Mouse (Mus musculus) adrenal gland (tissue): ENCODE measurements around the gene Soga3.

Source experiments
- intact Hi-C: fragments of 180-260 bp; cut with DNase I; formaldehyde crosslinking; loops from one replicate; pipeline ENCODE4 v1.15.1; 2025

Soga3 gene

GRCm38 (mm10) chr10:29206730-29207129 is 63.1 kb downstream of the Soga3 start:
- intact Hi-C loops: no loop called here

DNA sequence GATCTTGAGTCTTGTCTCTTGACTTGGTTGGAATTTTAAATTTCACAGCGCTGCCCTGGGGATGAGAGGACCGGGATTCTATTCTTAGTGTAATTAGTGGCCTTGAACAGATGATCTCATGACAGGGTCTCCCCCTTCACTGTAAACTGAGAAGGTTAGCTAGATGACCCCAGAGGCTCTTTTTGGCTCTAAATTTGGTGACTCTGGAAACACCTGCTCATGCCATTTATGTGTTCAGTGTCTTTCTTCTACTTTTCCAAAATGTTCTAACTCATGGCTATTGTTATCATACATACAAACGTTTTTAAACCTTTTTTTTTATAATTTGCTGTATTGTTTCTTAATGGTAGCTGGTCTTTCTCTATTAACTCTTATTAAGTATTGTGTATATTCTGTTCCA is 65.1 kb downstream of the Soga3 start:
- intact Hi-C loops: no loop called here

DNA sequence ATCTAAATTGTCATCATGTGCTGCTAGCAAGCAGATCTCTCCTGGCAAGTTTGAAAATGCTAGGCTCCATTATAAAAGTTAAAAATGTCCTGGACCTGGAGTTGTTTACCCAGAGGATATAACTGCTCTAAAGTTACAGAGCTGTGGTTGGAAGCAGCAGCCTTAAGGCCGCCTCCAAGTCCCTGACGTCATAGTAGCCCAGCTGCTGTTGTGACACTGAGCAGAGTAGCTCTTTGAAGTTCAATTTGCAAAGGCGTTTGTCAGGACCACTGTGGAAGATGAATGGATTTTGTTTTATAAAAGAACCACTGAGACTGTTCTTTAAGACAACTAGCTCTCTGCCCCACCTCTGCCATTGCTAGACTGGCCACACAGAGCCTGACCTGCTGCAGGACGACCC is 67.8 kb downstream of the Soga3 start, which contains the start of gene 9330159F19Rik:
Gene 9330159F19Rik, plus strand, starts transcription at position 154 of the 400 bp plus-strand sequence.
- intact Hi-C loops: no loop called here

- intact Hi-C loops: no loop called here
Measured at GRCm38 (mm10) chr10:29213534-29214100, 70.0 kb downstream of the Soga3 start.

GRCm38 (mm10) chr10:29216957-29217356 is 73.3 kb downstream of the Soga3 start:
- intact Hi-C loops: no loop called here

GRCm38 (mm10) chr10:29217451-29217850 is 73.8 kb downstream of the Soga3 start:
- intact Hi-C loops: no loop called here

DNA sequence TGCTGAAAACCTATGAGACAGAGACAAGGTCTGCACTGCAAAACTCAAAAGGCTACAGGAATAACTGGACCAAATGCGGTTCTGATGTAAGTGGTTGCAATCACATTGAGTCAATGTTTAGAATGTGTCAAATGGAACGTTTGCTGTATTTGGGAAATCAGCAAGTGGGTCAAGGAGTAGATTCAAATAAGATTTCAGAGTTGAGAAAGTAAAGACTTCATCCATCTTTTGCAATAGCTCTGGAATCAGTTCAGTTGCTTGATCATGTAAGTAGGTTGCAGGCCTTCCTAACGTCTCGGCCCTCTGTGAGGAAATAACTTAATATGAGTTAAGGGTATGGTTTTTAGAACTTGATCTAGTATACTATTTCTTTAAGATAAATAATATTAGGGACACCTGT is 81.7 kb downstream of the Soga3 start:
- intact Hi-C loops: no loop called here

DNA sequence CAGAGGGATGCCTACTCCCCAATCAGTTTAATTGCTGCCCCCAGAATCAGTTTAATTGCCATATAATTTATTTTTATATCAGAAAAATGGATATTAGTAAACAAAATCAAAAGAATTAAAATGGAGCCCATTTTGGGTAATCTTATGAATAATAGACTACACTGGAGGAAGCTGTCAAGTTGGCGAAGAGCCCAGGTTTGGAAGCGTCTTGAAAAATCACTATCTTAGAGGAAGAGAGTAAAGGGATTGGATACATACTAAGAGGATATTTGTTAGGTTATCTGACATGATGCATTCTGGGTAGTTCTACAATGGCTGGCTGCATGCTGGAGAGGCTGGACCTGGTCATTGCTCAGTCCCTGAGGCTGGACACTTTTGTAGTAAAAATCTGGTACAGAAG is 87.6 kb downstream of the Soga3 start:
- intact Hi-C loops: no loop called here
